Mouse (Mus musculus) left cerebral cortex, adult 2 months (tissue): ENCODE data around the gene Gm4881. TPM values are rescaled to one million over a fixed set of nuclear protein-coding genes. Genes with fewer than 3 reads are reported as not detected.

Experiments
- DNase-seq, 2 experiments: peaks; one replicate each; pipeline ENCODE4 v3.0.0; 2021 to 2022; ENCODE audit warnings: low spot score in 2 of 2, mixed read lengths in 1 of 2; ENCODE audit errors: extremely low spot score in 1 of 2
- H3K27ac ChIP-seq: fragments of 200-600 bp; 2 replicates; pipeline ENCODE4 v1.8.1; 2022
- H3K4me3 ChIP-seq: fragments of 200-600 bp; 2 replicates; pipeline ENCODE4 v1.8.1; 2022
- CTCF ChIP-seq: fragments of 200-600 bp; IDR thresholded peaks from 2 replicates; pipeline ENCODE4 v1.8.1; 2022; ENCODE audit warnings: antibody characterized with exemption, mild to moderate bottlenecking, moderate library complexity
- intact Hi-C: fragments of 180-260 bp; cut with DNase I; formaldehyde crosslinking; loops from one replicate; pipeline ENCODE4 v1.15.1; 2025
- total RNA-seq, 2 experiments: library from RNA; stranded (reverse); gene quantifications; 2 replicates each; pipeline ENCODE4 v1.2.3; 2021

Gene Gm4881
- total RNA-seq, 2 experiments from 2014 or later = not detected

- H3K27ac ChIP-seq = no peak overlapping the region
- no peak for TF ChIP-seq CTCF
Observed at GRCm38 (mm10) chr7:24891241-24892124, 52.8 kb downstream of the Gm4881 start.

GRCm38 (mm10) chr7:24890281-24891216 is 53.7 kb downstream of the Gm4881 start:
- intact Hi-C loops = loop anchor here (1.0 to 5.0 kb wide), 3 partner anchors 14 to 202 kb away; no protein-coding TSS in a partner anchor
- Histone ChIP-seq H3K27ac (no peak overlapping the region), H3K4me3 (no peak overlapping the region)
- peak; percentile 100 for TF ChIP-seq CTCF
- peak; percentile 72 to 77 for DNase-seq

More at GRCm38 (mm10) chr7:24891241-24892124, 52.8 kb downstream of the Gm4881 start:
- no peak overlapping the region for H3K4me3 ChIP-seq
- intact Hi-C loops = loop anchor here (2.0 to 5.0 kb wide), 2 partner anchors 13 to 201 kb away; no protein-coding TSS in a partner anchor
- DNase-seq = no peak

- Histone ChIP-seq H3K27ac (no peak overlapping the region), H3K4me3 (no peak overlapping the region)
- no peak for DNase-seq
- intact Hi-C loops = loop anchor here (1.0 to 10.0 kb wide), 4 partner anchors 15 to 203 kb away; partner anchors contain the start of genes Grik5 and Zfp574
- no peak for TF ChIP-seq CTCF
Observed at GRCm38 (mm10) chr7:24889431-24890220, 54.7 kb downstream of the Gm4881 start.

DNA sequence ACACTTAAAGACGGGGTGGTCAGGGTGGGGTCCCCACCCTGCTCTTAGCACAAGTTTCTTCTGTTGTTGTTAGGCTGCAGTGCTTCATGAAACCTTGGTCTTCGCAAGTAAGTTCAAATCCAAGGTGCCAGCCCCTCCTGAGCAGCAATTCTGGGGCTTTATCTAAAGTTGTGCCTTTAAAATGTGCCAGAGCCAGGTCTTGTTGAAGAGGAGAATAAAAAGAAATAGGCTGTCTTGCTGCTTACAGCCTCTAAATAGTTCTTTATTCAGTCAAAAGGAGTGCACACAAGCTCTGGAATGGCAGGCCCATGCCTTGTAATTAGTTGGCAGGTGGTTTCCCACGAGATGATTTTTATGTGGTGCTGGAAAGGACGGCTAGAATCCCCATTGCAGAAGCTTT is 57.2 kb downstream of the Gm4881 start:
- TF ChIP-seq CTCF = no peak
- Histone ChIP-seq H3K27ac (no peak overlapping the region), H3K4me3 (no peak overlapping the region)
- intact Hi-C loops = loop anchor here (10.0 kb wide), 1 partner anchor 188 kb away; the partner anchor contains the start of genes Grik5 and Zfp574
- no peak for DNase-seq

GRCm38 (mm10) chr7:24886308-24886633 is 58.0 kb downstream of the Gm4881 start:
- intact Hi-C loops = loop anchor here (10.0 kb wide), 1 partner anchor 189 kb away; the partner anchor contains the start of genes Grik5 and Zfp574

DNA sequence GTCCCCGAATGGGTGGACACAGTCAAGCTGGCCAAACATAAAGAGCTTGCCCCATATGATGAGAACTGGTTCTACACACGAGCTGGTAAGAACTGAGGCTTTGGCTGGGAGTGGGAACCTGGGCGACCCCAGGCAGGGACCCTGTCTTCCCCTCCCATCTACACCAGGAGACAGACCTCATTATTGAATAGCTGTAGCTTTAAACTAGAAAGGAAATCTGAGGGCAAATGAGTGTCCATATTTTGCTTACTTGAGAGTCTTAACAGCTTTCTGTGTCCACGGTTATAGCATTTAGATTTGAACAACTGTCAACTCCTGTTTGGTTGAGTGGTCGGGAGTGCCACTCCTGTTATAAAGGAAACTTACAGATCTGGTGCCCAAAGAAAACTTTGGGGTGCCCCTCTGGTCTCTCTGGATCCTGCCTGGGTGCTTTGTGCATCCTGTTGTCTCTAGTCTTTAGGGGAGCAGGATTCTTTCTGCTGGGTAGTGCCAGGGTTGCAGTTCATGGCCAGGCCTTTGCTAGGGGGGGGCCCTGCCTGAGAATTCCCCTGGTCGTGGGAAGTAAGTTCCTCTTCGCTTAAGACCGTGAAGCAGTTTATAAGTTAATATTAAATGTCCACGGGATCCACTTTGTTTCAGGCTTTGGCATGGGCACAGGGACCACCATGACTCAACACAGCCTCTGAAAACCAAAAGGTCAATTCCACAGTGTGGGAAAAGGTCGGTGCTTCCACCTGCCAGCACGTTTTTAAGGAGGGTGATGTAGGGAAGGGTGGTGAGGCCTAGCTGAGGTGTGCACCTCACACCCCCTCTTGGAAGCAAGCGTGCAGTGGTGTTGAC is 58.6 kb downstream of the Gm4881 start:
- Histone ChIP-seq H3K27ac (no peak overlapping the region; the same call in 1 of the 2 replicates), H3K4me3 (peak overlapping the region; percentile 78)
- no peak for DNase-seq
- intact Hi-C loops = loop anchor here (10.0 kb wide), 1 partner anchor 189 kb away; the partner anchor contains the start of genes Grik5 and Zfp574
- no peak for TF ChIP-seq CTCF

More at GRCm38 (mm10) chr7:24886308-24886633, 58.0 kb downstream of the Gm4881 start:
- DNase-seq = no peak
- Histone ChIP-seq H3K4me3 (no peak overlapping the region), H3K27ac (no peak overlapping the region)
- no peak for TF ChIP-seq CTCF

DNA sequence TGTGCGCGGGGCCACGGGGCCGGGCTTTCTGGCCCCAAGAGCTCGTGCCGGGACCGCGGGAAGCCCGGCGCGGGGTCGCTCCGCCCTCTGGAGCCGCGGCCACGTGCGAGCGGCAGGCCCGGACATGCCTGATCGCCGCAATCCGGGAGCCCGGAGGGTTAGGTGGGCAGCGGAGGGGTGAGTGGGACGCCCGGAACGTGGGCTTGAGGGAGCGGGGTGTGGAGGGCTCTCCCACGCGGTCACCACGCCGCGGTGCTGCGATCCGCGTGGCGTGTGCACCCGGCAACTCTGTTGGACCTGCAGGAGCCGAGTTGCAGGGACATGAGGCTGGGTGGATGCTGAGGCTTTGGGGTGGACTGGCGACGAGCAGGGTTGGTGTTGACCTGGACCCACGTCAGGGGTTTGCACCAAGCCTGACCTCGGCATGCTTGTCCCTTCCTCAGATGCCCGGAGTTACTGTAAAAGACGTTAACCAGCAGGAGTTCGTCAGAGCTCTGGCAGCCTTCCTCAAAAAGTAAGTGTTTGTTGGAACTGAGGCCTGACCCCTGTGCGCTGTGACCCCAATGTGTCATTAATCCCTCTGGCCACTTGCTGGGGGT is 59.5 kb downstream of the Gm4881 start:
- intact Hi-C loops = loop anchor here (1.0 to 10.0 kb wide), 4 partner anchors 20 to 287 kb away; partner anchors contain the start of genes Grik5, Rabac1 and Zfp574
- DNase-seq = no peak
- no peak for TF ChIP-seq CTCF

DNA sequence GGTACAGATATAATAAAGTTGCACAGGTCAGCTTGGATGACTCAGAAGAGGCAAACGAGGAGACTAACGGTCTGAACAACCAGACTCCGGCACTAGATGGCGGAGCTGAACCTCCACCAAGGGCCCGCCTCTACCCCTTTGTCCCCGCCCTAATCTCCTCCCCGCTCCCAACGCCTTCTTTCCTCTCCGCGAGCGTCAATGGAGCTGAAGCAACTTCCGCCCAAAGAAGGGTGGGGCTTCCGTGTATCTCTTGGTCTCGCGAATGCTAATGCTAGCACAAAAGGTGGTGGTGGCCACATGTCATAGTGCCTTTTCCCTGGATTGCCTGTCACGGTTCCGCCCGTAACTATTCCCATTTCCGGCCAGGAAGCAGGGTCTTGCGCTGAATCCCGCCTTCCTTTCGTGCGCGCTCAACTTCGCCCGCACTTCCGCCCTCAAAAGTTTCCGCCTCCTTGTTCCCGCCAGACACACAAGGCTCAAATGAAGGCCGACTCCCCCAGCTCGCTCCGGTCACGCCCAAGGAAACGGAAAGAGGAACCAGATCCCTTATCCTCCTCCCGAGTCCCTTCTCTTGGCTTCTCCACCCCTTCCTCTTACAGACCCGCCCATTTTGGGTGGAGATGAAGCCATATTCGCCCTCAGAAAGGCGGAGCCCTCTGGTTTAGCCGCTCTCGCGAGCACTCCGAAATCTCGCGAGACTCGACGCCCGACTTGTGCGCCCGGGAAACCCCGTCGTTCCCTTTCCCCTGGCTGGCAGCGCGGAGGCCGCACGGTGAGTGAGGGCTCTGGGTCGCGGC is 60.2 kb downstream of the Gm4881 start, which contains the start of gene Rps19:
TSS of gene Rps19 (plus strand) at position 476 of the 797 bp plus-strand sequence.
- Histone ChIP-seq H3K27ac (peak within 1 kb of the TSS; percentile 80), H3K4me3 (peak within 1 kb of the TSS; percentile 78)
- intact Hi-C loops = loop anchor here (1.0 to 10.0 kb wide), 6 partner anchors 20 to 287 kb away; partner anchors contain the start of genes Grik5, Rabac1 and Zfp574
- peak; percentile 70 for TF ChIP-seq CTCF
- DNase-seq = peak; percentile 96 to 97

More for the DNA sequence above, 59.5 kb downstream of the Gm4881 start:
- peak overlapping the region; percentile 80 for H3K27ac ChIP-seq
- peak overlapping the region; percentile 78 for H3K4me3 ChIP-seq
